Mouse (Mus musculus): ENCODE data around the gene Eid3. TPM values are rescaled to one million over a fixed set of nuclear protein-coding genes. Genes with fewer than 3 reads are reported as not detected.
A peak's percentile ranks its signal among the peaks of the same experiment; 100 is the strongest.

Gene Eid3
- polyA plus RNA-seq (2015; fragmentation: Nextera tagmentation; extraction: Ambion mirVana): 0.37 TPM in 2 replicates

GRCm38 (mm10) chr10:82866356-82866755 lies at the start of gene Eid3:
Eid3 (plus strand) TSS chr10:82866626.
- no peak for ATAC-seq
- H3K27me3 ChIP-seq (replicated peaks; ENCODE audit: control insufficient read depth, insufficient read depth, low read length): no peaks in the 10 kb centered on the region
- H3K4me1 ChIP-seq (replicated peaks; ENCODE audit: control insufficient read depth, insufficient read depth, low read length): peaks cover 25% of the 10 kb centered on the region
- H3K36me3 ChIP-seq (ENCODE audit: control insufficient read depth, insufficient read depth): no peaks in the 10 kb centered on the region
- H3K4me3 ChIP-seq (replicated peaks; ENCODE audit: low read length): no peak within 1 kb of the TSS
- 53% methylated on average over 9 of the region's 9 CpGs for WGBS
- H3K9ac ChIP-seq (replicated peaks; ENCODE audit: low read depth, low read length): no peak within 1 kb of the TSS
- H3K27ac ChIP-seq (ENCODE audit: low read length): no peak within 1 kb of the TSS
- no peaks in the 10 kb centered on the region for H3K9me3 ChIP-seq (ENCODE audit: control insufficient read depth, low read length)
- no peak within 1 kb of the TSS for H3K4me2 ChIP-seq (ENCODE audit: low read length)

GRCm38 (mm10) chr10:82817514-82817913 lies 48.9 kb upstream of the Eid3 start:
- H3K4me3 ChIP-seq (replicated peaks; ENCODE audit: low read length): no peak overlapping the region
- no peaks in the 10 kb centered on the region for H3K36me3 ChIP-seq (ENCODE audit: control insufficient read depth, insufficient read depth)
- H3K27ac ChIP-seq (ENCODE audit: low read length): no peak overlapping the region
- H3K4me1 ChIP-seq (replicated peaks; ENCODE audit: control insufficient read depth, insufficient read depth, low read length): peaks cover 7% of the 10 kb centered on the region
- H3K4me2 ChIP-seq (ENCODE audit: low read length): no peak overlapping the region
- H3K9me3 ChIP-seq (ENCODE audit: control insufficient read depth, low read length): no peaks in the 10 kb centered on the region
- 20% methylated on average over 3 of the region's 3 CpGs for WGBS
- H3K27me3 ChIP-seq (replicated peaks; ENCODE audit: control insufficient read depth, insufficient read depth, low read length): no peaks in the 10 kb centered on the region
- H3K9ac ChIP-seq (replicated peaks; ENCODE audit: low read depth, low read length): no peak overlapping the region
- no peak for ATAC-seq

GRCm38 (mm10) chr10:82817936-82818335 lies 48.5 kb upstream of the Eid3 start:
- Histone ChIP-seq H3K9ac (replicated peaks; ENCODE audit: low read depth, low read length) (no peak overlapping the region), H3K27me3 (replicated peaks; ENCODE audit: control insufficient read depth, insufficient read depth, low read length) (no peaks in the 10 kb centered on the region), H3K36me3 (ENCODE audit: control insufficient read depth, insufficient read depth) (no peaks in the 10 kb centered on the region), H3K27ac (ENCODE audit: low read length) (no peak overlapping the region), H3K4me1 (replicated peaks; ENCODE audit: control insufficient read depth, insufficient read depth, low read length) (peaks cover 7% of the 10 kb centered on the region), H3K4me2 (ENCODE audit: low read length) (no peak overlapping the region), H3K4me3 (replicated peaks; ENCODE audit: low read length) (no peak overlapping the region), H3K9me3 (ENCODE audit: control insufficient read depth, low read length) (no peaks in the 10 kb centered on the region)
- 38% methylated on average over 9 of the region's 9 CpGs for whole genome bisulfite sequencing
- ATAC-seq: no peak

- peaks cover 11% of the 10 kb centered on the region for H3K4me1 ChIP-seq (replicated peaks; ENCODE audit: control insufficient read depth, insufficient read depth, low read length)
- H3K4me3 ChIP-seq (replicated peaks; ENCODE audit: low read length): no peak overlapping the region
- ATAC-seq: no peak
- H3K9me3 ChIP-seq (ENCODE audit: control insufficient read depth, low read length): no peaks in the 10 kb centered on the region
- H3K27me3 ChIP-seq (replicated peaks; ENCODE audit: control insufficient read depth, insufficient read depth, low read length): no peaks in the 10 kb centered on the region
- whole genome bisulfite sequencing: 78% methylated on average over 6 of the region's 6 CpGs
- H3K27ac ChIP-seq (ENCODE audit: low read length): no peak overlapping the region
- no peaks in the 10 kb centered on the region for H3K36me3 ChIP-seq (ENCODE audit: control insufficient read depth, insufficient read depth)
- no peak overlapping the region for H3K4me2 ChIP-seq (ENCODE audit: low read length)
- no peak overlapping the region for H3K9ac ChIP-seq (replicated peaks; ENCODE audit: low read depth, low read length)
These were observed 47.8 kb upstream of the Eid3 start for GRCm38 (mm10) chr10:82818661-82819060.

- no peaks in the 10 kb centered on the region for H3K9me3 ChIP-seq (ENCODE audit: control insufficient read depth, low read length)
These were observed 43.2 kb upstream of the Eid3 start for GRCm38 (mm10) chr10:82823108-82823778.

GRCm38 (mm10) chr10:82823779-82824177 lies 42.6 kb upstream of the Eid3 start:
- Histone ChIP-seq H3K9ac (replicated peaks; ENCODE audit: low read depth, low read length) (no peak overlapping the region), H3K27ac (ENCODE audit: low read length) (no peak overlapping the region), H3K9me3 (ENCODE audit: control insufficient read depth, low read length) (no peaks in the 10 kb centered on the region), H3K27me3 (replicated peaks; ENCODE audit: control insufficient read depth, insufficient read depth, low read length) (no peaks in the 10 kb centered on the region), H3K36me3 (ENCODE audit: control insufficient read depth, insufficient read depth) (no peaks in the 10 kb centered on the region), H3K4me2 (ENCODE audit: low read length) (no peak overlapping the region), H3K4me3 (replicated peaks; ENCODE audit: low read length) (no peak overlapping the region), H3K4me1 (replicated peaks; ENCODE audit: control insufficient read depth, insufficient read depth, low read length) (peaks cover 13% of the 10 kb centered on the region)
- WGBS: 50% methylated on average over 5 of the region's 5 CpGs
- ATAC-seq: no peak

More at GRCm38 (mm10) chr10:82823108-82823778, 43.2 kb upstream of the Eid3 start:
- Histone ChIP-seq H3K4me2 (ENCODE audit: low read length) (no peak overlapping the region), H3K4me3 (replicated peaks; ENCODE audit: low read length) (no peak overlapping the region), H3K4me1 (replicated peaks; ENCODE audit: control insufficient read depth, insufficient read depth, low read length) (peaks cover 13% of the 10 kb centered on the region), H3K27ac (ENCODE audit: low read length) (no peak overlapping the region), H3K36me3 (ENCODE audit: control insufficient read depth, insufficient read depth) (no peaks in the 10 kb centered on the region), H3K9ac (replicated peaks; ENCODE audit: low read depth, low read length) (no peak overlapping the region), H3K27me3 (replicated peaks; ENCODE audit: control insufficient read depth, insufficient read depth, low read length) (no peaks in the 10 kb centered on the region)
- WGBS: 57% methylated on average over 14 of the region's 14 CpGs
- ATAC-seq: peak; percentile 43; the same call in 1 of the 2 replicates

- ATAC-seq: no peak
- no peak overlapping the region for H3K4me2 ChIP-seq (ENCODE audit: low read length)
- no peak overlapping the region for H3K27ac ChIP-seq (ENCODE audit: low read length)
- 79% methylated on average over 10 of the region's 10 CpGs for WGBS
- no peak overlapping the region for H3K9ac ChIP-seq (replicated peaks; ENCODE audit: low read depth, low read length)
- no peaks in the 10 kb centered on the region for H3K36me3 ChIP-seq (ENCODE audit: control insufficient read depth, insufficient read depth)
- H3K9me3 ChIP-seq (ENCODE audit: control insufficient read depth, low read length): no peaks in the 10 kb centered on the region
- no peak overlapping the region for H3K4me3 ChIP-seq (replicated peaks; ENCODE audit: low read length)
- H3K4me1 ChIP-seq (replicated peaks; ENCODE audit: control insufficient read depth, insufficient read depth, low read length): peaks cover 13% of the 10 kb centered on the region
- no peaks in the 10 kb centered on the region for H3K27me3 ChIP-seq (replicated peaks; ENCODE audit: control insufficient read depth, insufficient read depth, low read length)
These were observed 41.9 kb upstream of the Eid3 start for GRCm38 (mm10) chr10:82824541-82824940.

GRCm38 (mm10) chr10:82826516-82826915 lies 39.9 kb upstream of the Eid3 start:
- H3K4me1 ChIP-seq (replicated peaks; ENCODE audit: control insufficient read depth, insufficient read depth, low read length): peaks cover 13% of the 10 kb centered on the region
- H3K9ac ChIP-seq (replicated peaks; ENCODE audit: low read depth, low read length): no peak overlapping the region
- H3K27me3 ChIP-seq (replicated peaks; ENCODE audit: control insufficient read depth, insufficient read depth, low read length): no peaks in the 10 kb centered on the region
- WGBS: 31% methylated on average over 6 of the region's 6 CpGs
- no peak overlapping the region for H3K27ac ChIP-seq (ENCODE audit: low read length)
- peak overlapping the region; percentile 11; the same call in 1 of the 2 replicates for H3K4me2 ChIP-seq (ENCODE audit: low read length)
- ATAC-seq: peak; percentile 94
- no peaks in the 10 kb centered on the region for H3K36me3 ChIP-seq (ENCODE audit: control insufficient read depth, insufficient read depth)
- no peaks in the 10 kb centered on the region for H3K9me3 ChIP-seq (ENCODE audit: control insufficient read depth, low read length)
- no peak overlapping the region for H3K4me3 ChIP-seq (replicated peaks; ENCODE audit: low read length)

- no peak within 1 kb of the TSS for H3K9ac ChIP-seq (replicated peaks; ENCODE audit: low read depth, low read length)
These were observed 32.5 kb upstream of the Eid3 start, which contains the start of gene Txnrd1 for GRCm38 (mm10) chr10:82833926-82834325. Txnrd1 (plus strand) TSS chr10:82833951.

More at GRCm38 (mm10) chr10:82833926-82834325, 32.5 kb upstream of the Eid3 start, which contains the start of gene Txnrd1:
- H3K27ac ChIP-seq (ENCODE audit: low read length): no peak within 1 kb of the TSS
- 56% methylated on average over 9 of the region's 9 CpGs for WGBS
- H3K27me3 ChIP-seq (replicated peaks; ENCODE audit: control insufficient read depth, insufficient read depth, low read length): no peaks in the 10 kb centered on the region
- H3K4me2 ChIP-seq (ENCODE audit: low read length): no peak within 1 kb of the TSS
- H3K36me3 ChIP-seq (ENCODE audit: control insufficient read depth, insufficient read depth): no peaks in the 10 kb centered on the region
- no peaks in the 10 kb centered on the region for H3K9me3 ChIP-seq (ENCODE audit: control insufficient read depth, low read length)
- no peak within 1 kb of the TSS for H3K4me3 ChIP-seq (replicated peaks; ENCODE audit: low read length)
- ATAC-seq: no peak
- no peaks in the 10 kb centered on the region for H3K4me1 ChIP-seq (replicated peaks; ENCODE audit: control insufficient read depth, insufficient read depth, low read length)

Measured in forebrain, embryonic 16.5 days (tissue).